Mouse (Mus musculus) spleen, adult 18-20 months (tissue): Measurements from ENCODE around the gene Rptor.

Experiments used
- DNase-seq, 2 experiments: peaks; one replicate each; pipeline ENCODE4 v3.0.0; 2022; ENCODE audit warnings: mixed read lengths in 2 of 2

The Rptor gene

DNA sequence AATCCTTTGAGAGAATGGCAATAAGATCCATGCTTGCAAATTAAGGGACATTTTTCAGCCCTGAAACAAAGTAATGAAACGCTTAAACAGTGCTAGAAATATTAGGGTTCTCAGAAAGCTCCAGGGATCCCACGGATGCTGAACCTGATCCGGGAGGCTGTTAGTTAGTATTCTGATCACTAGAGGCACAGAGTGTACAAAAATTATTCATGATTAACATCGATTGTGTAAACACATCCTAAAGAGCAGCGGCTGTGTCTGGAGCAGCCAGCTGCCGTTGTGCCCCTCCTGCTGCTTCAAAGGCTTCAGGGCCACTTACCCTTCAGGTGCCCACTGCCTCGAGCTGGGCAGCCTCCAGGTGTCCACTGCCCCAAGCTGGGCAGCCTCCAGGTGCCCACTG, 185.8 kb downstream of the Rptor start:
- DNase-seq = no peak

DNA sequence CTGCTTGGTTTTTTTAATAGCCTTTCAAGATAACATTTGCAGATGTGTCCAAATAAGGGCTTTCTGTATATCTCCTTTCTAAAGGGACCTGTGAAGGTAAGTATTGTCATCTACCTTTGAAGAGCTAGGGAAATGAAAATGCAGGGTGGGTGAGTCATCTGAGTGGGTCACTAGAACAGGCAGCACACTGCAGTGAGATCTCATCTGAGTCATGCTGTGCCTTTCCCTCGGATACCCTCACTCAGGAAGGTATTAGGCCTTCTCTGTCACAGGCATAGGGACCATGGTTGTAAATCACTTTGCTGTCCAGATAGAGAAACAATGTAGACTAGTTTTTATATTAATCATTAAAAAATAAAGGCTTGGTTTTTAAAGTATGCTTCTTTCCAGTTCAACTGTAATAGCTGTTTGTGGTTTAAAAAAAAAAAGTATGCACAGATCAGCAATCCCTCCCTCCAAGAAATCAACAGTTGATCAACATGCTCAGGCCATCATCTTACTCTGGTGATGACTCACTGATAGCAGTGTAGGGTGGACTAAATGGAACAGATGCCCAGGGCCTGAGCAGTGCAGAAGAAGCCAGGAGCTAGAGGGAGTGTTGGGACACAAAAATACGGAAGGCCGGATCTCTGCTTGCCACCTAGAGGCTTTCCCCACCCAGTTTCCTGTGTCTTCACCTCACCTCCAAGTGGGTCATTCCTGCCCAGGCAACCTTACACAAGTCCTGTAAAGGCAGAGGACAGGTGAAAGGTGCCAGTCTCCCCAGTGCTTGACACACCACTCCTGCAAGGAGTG, 186.4 kb downstream of the Rptor start:
- DNase-seq = no peak

DNA sequence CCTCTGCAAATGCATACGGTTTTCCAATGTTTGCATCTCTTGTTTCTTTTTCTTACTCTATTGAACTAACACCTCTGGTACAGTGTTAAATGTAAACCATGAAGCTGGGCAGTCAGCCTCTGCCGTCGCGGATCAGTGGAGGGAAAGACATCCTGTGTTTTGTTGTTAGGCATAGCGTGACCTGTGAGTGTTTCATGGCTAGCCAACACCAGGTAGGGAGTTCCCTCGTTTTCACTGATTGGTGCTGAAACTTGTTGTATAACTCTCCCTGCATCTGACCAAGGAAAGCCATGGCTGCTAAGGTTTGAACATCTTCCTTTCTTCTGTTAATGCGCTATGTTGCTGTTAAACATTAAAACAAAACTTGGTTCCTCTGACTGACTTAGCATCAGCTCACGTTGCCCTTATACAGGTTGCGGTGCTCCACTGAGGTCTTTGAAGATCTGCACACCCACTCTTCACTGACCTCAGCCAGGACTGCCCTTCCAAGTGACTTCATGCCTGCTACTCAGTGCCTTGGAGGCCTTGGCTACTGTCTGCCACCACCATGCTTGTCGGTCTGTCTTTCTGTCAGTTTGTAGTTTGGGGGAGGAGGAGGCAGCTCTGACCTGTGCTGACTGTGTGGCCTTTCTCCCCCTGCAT, 189.3 kb downstream of the Rptor start:
- no peak for DNase-seq

DNA sequence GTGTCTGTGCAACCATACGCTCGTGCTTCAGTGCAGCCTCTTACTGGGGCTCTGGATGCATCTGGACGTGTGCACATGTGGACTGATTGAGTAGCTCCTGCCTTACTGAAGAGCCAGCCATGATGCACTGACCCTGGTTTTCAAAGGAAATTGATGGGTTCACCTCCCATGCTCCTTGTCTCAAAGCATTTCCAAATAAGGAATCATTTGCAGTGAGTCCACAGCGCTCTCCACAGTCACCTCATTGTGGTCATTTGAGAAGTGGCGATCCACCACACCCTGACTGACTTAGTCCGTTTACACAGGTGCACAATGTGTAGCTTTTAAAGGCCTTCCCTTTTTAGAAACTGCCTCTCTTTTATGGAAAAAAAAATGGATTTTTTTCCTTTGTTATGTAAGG, 190.7 kb downstream of the Rptor start:
- DNase-seq = no peak

DNA sequence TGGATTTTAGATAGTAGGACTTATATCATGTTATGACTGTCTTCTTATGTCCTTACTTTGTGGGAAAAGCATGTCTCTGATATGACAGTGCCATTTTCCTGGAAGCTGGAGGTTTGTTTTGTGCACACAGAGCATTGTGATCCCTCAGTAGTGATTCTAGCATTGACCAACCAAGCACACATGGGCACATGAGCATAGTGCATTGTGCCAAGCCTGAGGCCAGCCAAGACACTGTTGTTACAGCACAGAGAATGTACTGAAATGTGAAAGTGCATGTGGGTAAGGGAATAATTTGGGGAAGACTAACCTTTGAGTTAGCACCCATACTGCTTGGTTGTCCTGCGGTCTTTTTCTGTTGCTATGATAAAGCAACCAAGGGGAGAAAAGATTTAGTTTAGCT, 191.3 kb downstream of the Rptor start:
- no peak for DNase-seq

DNA sequence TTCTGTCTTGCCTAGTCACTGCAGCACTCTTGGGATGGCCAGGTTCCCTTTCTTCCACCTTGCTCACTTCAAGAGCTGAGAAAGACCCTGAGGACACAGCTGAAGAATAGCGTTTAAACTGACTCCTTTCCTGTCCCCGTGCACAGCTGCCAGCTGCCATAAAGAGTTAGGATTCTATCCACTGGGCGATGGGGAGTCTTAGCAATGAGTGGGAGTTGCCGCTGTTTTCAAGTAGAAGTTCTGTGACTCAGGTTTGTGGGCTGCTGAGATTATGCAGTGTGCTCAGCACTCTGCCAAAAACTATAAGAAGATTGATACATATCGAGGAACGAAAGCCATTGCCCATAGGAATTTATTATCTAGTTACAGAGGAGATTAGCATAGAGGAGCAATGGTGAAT, 192.0 kb downstream of the Rptor start:
- DNase-seq = no peak

DNA sequence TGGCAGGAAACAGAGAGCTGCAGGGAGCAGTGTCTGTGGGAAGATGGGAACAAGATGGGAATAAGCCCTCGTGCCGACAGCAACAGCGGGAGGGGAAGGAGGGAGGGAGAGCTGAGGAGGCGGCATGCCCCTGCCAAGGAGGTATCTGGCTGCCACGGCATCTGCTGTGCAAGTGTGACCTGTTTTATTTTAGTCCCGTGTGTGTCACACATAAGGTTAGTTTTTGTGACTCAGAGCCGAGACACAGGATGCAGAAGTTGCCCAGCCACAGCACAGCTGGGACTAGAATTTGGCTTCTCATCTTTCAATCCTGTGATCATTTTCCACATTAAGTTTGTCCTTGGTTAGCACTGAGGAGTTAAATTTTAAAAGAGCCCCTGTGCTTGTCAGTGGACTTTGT, 193.7 kb downstream of the Rptor start:
- DNase-seq = no peak

DNA sequence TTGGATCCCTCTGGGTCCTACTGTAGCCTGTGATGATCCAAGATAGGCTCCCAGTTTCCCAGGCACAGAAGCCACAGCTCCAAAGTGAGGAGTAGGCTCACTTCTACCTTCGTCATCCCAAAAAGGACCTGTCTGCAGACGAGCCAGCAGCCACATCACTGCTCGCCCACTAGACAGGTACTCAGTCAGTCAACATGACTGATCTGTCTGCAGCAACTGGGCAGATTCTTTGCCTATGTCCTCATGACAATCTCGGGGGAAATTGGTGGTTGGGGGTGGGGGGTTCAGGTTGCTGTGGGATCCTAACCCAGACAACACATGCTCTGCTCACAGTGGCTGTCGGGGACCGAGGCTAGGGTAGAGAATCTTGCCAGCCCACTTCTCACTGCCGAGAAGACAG, 194.1 kb downstream of the Rptor start:
- no peak for DNase-seq

DNA sequence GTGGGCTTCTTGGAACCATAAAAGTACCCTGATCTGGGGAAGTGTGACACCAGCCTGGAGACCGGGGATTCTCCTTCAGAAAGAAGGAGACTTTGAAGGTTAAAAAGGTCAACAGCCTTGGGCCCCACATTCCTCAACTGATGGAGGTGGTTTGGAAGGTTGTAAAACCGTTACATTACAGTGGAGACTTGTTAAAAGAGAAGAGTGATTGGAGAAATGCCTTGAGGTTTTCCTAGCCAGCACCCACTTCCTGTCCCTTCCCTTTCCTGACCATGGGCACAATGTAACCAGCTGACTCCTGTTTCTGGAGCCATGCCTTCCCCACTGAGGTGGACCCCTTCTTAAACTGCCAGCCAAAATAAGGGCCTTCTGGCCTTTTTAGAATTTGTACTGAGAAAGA, 196.8 kb downstream of the Rptor start:
- DNase-seq = no peak

DNA sequence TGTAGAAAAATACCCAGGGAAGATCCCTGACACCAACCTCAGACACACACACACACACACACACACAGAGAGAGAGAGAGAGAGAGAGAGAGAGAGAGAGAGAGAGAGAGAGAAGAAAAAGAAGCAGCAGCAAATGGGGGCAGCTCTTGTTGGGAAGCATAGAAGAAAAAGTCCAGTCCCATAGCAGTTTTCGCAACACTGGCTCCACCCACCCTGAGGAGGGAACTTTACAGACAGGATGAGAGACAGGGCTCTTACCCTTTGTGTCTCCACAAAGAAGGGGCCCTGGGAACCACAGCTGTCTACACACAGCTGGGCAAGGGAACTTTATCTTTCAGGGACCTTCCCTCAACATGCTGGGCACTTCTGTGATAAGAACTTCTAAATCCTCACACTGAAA, 199.2 kb downstream of the Rptor start:
- no peak for DNase-seq

DNA sequence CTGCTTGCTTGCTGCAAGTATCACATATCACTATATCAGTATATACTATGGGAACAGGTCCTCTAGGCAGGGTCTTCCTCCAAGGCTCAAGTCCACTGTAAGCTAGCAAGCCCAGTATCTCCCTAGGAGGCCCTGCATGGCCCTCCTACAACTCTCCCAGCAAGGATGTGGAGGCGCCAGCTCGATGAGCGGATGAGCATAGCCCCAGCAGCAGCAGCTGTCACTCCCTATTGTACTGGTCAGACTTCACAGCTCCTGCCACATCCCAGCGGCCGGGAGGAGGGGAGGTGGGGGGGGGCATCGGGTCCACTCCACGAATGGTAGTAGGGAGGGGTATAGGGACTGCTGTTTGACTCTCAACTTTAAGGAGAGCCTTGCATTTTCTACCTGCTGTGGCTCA, 200.2 kb downstream of the Rptor start:
- no peak for DNase-seq

DNA sequence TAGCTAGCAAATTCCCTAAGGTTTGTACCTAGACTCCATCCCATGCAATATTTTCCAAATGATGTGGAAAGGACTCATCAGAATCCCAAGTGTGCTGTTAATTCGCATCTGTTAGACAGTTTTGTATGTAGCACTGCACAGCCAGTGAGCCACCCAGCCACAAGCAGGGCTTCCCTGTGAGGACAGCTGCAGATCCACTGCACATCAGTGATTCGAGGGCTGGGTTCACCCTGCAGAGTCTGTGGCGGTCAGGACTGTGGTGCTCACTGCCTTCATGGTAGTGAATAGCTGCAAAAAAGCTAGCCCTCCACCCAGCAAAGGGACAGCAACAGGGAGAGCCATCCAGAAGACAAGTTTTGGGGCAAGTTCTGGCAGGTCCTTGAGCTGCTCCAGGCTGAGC, 201.7 kb downstream of the Rptor start:
- DNase-seq = no peak

DNA sequence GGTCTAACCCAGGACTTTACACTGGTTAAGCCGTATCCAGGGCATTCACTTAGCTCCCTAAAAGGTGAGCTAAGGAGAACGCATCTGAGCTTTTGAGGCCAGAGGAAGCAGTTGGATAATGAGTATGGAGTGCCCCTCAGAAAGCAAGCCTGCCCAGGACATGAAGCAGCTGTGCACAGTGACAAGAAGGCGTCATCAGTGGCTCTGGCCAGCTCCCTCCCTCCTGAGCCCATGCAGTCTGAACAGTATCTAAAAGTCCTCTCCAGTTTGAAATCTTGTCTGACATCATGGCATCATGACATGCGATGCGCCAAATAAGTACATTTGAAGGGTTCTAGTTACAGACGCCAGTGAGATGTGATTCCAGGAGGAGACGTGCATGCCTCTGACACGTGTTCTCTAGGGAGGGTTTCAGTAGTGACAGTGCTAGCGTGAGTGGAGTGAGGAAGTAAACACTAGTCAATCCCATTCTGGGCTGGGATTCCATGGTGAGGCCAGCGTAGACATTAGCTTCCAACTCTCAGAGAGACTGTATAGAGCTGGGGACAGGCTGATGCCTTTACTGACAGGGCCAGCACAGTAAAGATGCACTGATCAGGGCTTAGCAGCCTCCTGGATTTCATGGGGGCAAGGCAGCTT, 202.5 kb downstream of the Rptor start:
- DNase-seq = no peak

DNA sequence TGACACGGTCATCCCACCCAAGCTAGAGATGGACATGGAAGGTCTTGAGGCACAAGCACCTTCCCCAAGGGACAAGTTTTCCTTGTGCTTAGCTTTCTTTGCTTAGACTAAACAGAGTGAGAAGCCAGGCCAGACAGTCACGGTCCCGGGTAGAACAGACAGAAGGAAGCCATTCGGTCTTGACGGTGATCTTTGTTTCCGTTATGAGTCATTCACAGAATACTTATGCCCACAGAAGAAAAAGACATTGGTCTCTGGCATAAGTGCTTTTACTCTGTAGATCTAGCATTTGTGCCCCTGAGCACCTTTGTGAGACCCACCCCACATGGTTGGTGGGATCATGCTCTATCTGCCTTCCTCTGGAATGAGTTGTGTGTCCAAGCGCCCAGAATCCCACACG, 203.8 kb downstream of the Rptor start:
- no peak for DNase-seq

DNA sequence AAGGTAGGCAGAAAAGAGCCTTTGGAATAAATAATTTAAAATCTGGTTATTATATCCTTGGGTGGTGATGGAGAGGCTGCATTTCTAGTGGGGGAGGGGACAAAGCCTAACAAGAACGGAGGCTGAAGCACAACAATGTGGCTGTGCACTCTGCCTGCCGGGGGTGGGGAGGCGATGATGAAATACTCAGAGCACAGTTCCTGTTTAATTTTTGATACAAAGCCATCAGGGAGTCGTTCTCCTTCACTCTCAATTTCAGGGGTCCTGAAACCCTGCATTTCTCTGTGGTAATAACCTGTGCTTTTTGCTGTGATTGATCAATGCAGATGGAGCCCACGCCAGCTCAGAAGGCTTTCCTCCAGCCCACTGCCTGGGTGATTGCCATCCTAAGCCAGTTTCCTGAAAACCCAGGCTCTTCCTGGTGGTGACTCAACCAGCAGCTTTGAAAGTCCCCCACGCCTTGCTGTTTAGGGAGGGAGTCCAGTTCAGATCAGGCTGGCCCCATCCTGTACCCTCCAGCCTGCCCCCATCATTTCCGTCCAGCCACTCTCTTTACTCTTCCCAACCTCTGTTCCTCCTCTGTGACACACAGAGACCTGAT, 204.8 kb downstream of the Rptor start:
- no peak for DNase-seq

DNA sequence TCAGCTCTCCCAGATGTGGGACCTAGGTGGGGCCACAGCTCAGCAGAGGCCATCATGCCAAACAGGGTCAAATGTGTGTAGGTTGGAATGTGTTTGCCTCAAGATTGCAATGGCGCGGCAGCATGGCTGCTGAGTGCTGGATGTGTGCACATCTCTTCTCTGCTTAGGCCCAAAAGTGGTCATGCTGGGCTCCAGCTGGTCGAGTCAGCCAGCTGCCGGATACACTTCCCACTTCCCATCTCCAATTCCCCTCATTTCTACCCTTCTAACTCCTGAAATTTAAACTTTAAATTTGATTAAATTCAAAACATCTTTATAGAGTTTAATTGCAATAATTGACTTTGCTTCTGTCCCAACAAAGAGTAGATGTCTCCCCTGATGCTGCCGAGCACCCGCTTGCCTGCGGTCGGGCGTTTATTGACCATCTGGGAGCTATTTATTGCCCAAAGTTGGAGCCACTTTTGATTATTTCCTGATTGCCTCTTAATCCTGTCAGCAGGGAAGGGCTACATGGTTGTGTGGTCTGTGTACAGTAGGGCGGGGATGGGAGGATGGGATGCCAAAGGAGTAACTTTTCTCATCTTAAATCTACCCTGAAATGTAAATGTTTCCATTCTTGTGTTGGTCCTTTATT, 206.1 kb downstream of the Rptor start:
- no peak for DNase-seq

DNA sequence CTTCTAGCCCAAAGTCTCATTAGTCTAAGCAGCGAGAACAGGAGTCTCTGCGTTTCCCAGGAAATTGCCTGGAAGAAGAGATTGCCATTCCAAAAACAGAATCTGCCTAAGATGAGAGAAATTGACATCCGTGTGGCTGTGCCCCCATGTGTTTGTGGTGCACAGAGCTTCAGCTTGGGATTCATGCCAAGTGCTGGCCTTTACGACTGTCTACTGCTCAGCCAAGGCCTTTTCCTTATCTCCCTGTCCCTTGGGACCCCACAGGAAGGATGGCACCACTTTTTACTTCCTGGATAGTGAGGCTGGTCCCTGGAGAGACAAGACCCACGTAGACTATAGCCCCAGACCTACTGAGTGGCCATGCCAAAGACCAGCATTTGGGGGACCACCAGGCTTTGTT, 206.6 kb downstream of the Rptor start:
- no peak for DNase-seq

DNA sequence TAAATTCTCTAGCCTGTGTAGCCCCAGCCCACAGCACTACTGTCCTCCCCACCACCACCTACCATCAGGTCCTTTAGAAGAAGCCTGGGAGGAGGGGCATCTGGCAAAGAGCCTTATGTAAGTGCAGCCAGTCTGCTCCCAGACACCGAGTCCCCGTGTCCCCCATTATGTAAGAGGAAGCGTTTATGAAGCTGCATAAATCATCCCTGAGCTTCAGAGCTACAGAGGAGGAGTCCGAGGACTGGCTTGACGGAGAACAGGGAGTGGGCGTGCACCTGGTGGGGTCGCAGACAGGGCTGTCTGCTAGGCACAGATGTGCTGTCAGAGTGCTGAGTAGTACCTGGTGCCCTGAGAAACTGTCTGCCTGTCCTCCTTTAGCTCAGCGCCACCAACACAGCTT, 208.3 kb downstream of the Rptor start:
- no peak for DNase-seq

DNA sequence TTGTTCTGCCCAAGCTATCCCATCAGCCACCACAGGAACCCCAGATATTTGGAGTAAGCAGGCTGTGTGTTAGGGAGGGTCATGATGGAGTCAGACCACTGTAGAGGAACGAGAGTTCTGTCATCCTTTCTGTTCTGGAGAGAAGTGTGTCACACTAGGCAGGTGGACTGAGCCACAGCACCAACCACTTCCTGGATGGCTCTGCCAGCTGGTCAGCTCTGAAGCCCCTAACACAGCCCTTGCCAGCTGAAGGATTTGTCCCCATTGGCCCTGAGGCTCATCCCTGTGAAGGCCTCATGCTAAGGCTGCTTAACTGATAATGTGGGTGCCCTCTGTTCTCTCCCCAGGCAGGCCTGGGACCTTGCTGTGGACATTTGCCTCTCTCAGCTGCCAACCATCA, 208.9 kb downstream of the Rptor start:
- DNase-seq = no peak

DNA sequence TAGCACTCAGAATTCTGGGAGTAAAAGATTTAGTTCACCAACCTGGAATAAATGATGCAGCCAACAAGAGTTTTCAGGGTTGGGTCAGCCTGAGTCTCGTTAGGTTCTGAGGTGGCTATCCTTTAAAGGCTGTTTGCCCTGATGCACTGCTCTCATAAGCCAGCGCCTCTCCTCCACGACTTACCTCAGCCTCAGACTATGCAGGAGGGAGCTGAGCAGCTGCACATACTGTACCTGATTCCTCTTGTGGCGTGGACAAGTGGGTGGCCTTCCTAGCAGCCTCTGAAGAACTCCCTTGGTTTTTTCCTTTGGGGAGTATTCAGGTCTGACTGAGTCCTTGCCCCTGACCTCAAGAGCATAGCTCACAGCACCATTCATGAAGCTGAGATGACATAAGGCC, 209.4 kb downstream of the Rptor start:
- DNase-seq = no peak

DNA sequence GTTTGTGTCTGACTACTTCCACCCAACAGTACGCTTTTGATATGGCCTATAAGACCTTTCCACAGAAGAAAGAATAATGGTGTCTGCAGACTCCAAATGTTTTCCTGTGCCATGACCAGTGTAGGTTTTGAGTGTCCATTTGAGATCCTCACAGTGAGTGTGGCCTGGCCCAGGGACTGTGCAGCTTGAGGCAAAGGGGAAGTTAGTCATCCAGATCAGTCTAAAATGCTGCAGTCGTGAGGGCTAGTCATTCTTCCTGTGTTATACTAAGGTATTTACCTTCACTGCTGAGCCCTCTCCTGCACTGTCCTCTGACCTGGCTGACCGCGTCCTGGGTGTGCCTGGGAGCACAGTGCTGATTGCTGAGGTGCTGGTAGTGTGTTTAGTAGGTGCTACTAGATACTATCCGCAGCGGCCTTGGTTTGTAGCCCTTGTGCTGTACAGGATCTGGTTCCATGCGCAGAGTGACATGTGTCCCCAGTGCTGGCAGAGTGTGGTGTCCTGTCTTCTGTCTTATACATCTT, 211.4 kb downstream of the Rptor start:
- no peak for DNase-seq

DNA sequence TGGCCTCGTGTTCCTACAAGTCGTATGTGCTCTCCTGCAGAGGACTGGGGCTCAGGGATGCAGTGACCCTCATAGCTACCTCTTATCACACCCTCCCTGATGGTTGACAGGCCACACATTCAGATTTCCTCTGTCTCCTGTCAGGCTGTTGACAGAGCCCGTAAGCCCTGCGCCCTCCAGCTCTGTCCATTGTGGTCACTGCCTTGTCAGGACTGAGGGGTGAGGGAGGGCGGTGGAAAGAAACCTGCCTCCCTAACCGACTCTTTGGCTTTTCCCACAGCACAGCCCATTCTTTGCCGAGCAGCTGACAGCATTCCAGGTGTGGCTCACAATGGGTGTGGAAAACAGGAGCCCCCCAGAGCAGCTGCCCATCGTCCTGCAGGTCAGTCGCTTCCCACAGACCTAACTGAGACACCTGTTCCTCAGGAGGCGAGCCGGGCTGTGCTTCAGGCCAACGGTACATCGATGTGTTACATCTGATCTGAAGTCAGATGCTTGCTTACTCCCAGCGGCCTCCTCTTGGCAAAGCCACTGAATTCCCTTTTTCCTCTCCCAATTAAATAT, 214.2 kb downstream of the Rptor start:
- no peak for DNase-seq

DNA sequence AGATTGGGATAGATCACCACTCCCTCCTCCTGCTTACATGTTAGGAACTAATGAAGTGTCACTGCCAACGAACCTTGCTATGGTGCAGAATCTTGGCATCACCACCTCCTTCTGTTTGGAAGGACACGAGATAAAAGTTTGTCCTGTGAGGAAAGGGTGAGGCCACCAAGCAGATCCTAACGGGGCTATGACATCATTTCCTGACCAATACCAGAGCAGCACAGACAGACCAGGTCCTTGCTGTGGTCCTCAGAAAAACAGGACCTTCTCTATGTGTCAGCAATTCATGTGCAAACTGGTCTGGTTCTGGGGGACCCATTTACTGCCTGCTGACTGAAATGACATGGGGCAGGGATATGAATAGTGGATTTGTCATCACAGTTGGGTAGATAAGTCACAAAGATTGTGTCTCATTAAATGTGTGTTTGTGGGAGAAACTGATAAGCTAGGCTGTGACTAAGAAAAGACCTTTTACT, 214.7 kb downstream of the Rptor start:
- no peak for DNase-seq
